Mouse (Mus musculus) v-Abl transformed pro-B cells (cell line): ENCODE data around the gene Manea.
"Not testable (repeated sequence)": the region's sequence is repeated elsewhere in the genome, so short reads cannot be mapped to it uniquely, and the experiment has no call there.

Source experiments
- in situ Hi-C, 2 experiments: fragments of 400-800 bp; cut with MboI; formaldehyde crosslinking; loops; one replicate each; pipeline ENCODE4 v1.15.1; 2025; ENCODE audit not compliant: unreplicated experiment in 2 of 2

Manea gene

DNA sequence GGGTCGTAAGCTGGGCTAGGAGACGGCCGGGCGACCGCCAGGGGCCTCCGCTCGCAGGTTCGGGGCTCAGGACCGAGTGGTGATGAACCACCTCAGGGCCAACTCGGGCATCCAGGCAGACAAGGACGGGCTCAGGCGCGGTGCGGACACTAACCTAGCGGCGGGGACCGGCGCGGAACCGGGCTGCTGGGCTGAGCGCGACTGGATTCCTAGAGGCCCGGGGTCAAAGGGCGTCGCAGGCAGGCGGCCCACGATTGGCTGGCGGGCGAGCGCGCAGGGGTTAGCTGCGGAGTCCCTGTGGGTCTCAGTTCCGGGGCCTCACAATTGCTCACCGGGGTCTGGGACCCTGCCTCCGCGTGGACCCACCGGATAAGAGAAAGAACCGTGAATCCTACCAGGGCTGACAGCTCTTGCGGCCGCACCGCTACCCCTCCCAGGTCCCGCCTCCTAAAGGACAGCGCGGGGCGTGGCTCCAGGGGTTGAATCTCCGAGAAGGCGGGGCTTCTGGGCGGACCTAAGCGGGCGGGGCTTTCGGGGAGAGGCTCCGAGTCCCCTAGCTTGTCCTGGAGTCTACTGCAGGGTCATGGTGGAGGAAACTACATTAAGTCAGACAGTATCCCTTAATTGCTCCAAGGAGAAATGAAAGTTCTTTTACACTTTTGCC is at the start of gene Manea:
Manea (minus strand) TSS at position 449 of the 664 bp plus-strand sequence.
- in situ Hi-C loops = loop anchor here (25.0 kb wide), 2 partner anchors 1084 to 1834 kb away; no protein-coding TSS in a partner anchor

DNA sequence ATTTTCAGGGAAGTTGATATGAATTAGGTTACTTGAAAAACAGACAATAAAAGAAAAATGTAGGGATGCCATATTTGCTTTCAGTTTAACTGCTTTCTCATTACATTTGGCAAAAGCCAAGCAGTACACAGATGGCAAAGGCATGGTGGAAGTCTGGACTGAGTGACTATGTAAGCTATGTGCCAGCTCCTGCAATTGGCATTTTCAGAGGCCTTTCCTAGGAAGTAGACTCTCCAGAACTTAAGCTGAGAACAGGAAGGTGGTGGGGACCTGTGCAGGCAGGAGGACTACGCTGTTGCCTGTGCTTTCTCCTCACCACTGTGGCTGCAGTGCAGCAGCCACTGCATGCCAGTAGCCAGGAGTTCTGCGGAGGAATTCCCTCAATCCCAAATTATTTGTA is 7.9 kb upstream of the Manea start:
- in situ Hi-C loops = no loop called here

- in situ Hi-C loops = no loop called here
These were observed 7.0 kb upstream of the Manea start for GRCm38 (mm10) chr4:26353643-26354231.

- in situ Hi-C loops = loop anchor here (25.0 kb wide), 2 partner anchors 1085 to 1835 kb away; no protein-coding TSS in a partner anchor
These were observed 548 bp upstream of the Manea start for GRCm38 (mm10) chr4:26347239-26347638.

GRCm38 (mm10) chr4:26345741-26346442 is 799 bp downstream of the Manea start:
- in situ Hi-C loops = loop anchor here (25.0 kb wide), 2 partner anchors 1084 to 1834 kb away; no protein-coding TSS in a partner anchor

GRCm38 (mm10) chr4:26345080-26345479 is 1.6 kb downstream of the Manea start:
- in situ Hi-C loops = loop anchor here (25.0 kb wide), 2 partner anchors 1083 to 1833 kb away; no protein-coding TSS in a partner anchor

DNA sequence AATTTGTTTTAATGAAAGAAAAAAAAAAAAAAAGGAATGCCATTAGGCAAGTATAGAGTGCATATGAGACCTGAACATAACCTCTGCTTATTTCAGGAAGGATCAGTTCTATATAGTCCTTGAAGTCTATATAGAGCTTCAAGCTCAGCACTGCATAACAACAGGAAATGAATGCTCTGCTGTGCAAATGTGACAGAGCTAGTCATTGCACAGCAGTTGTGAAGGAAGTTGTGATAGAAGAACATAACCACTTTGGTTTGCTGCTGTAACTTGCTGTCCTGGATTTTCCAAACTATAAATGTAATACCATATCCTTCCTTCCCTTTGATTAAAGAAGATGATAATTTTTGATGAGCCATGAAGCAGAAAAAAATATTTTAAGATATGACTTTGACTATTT is 4.3 kb downstream of the Manea start:
- in situ Hi-C loops = loop anchor here (25.0 kb wide), 2 partner anchors 1080 to 1830 kb away; no protein-coding TSS in a partner anchor

DNA sequence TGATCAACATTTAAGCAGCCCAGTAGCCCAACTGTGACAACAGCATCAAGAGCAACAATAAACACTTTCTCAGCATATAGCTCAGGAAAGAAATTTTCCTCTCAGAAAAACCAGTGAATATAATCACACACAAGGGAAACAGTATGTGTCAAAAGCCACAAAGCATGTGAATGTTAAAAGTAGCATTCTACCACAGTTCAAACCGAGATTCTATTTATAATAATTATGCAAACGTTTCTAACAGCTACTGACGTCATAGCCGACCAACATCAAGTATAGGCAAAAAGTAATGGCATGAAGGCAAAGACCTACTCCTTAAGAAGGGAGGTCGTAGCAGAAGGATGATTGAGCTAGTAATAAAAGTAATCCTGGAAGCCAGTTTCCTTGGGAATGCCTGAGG is 8.1 kb downstream of the Manea start:
- in situ Hi-C loops = loop anchor here (25.0 kb wide), 2 partner anchors 1076 to 1826 kb away; no protein-coding TSS in a partner anchor

DNA sequence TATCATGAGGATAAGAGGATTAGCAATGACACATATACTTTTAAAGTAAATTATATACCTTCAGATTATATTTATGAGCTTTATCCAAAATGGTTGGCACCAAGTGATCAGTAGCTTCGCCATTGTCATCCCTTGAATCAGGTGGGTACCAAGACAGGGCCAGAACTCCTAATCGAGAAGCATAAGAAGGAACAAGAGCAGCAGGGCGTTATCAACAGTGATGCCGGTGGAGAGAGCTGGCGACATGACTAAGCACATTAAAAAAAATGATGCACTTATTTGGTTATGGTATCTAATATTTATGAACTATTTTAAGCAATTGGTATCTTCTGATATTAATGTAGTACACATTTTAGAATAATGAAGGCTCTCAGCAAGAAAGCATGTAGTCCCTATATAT is 10.1 kb downstream of the Manea start:
- in situ Hi-C loops = loop anchor here (25.0 kb wide), 2 partner anchors 1074 to 1824 kb away; no protein-coding TSS in a partner anchor

DNA sequence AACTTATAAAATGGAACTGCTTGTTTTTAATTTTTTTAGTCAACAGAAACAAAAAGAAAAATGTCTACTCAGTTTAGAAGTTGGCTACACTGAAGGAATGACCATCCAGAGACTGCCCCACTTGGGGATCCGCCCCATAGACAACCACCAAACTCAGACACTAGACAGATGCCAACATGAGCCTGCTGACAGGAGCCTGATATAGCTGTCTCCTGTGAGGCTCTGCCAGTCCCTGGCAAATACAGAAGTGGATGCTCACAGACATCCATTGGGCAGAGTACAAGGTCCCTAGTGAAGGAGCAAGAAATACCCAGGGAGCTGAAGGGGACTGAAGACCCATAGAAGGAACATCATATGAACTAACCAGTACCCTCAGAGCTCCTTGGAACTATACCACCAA is 42.0 kb downstream of the Manea start:
- in situ Hi-C loops = not testable (repeated sequence)

- in situ Hi-C loops = no loop called here
These were observed 69.5 kb downstream of the Manea start for GRCm38 (mm10) chr4:26277112-26277716.

- in situ Hi-C loops = no loop called here
These were observed 70.4 kb downstream of the Manea start for GRCm38 (mm10) chr4:26276264-26276663.

- in situ Hi-C loops = no loop called here
These were observed 70.9 kb downstream of the Manea start for GRCm38 (mm10) chr4:26275769-26276168.
